Mouse (Mus musculus) gastrocnemius, adult 2 months (tissue): ENCODE data around the gene Morn1. TPM values are rescaled to one million over a fixed set of nuclear protein-coding genes. Genes with fewer than 3 reads are reported as not detected.

Source experiments
- DNase-seq: peaks from one replicate; pipeline ENCODE4 v3.0.0; 2022
- H3K27ac ChIP-seq: fragments of 200-600 bp; 2 replicates; pipeline ENCODE4 v1.8.1; 2022; ENCODE audit warnings: mild to moderate bottlenecking
- H3K4me3 ChIP-seq: fragments of 200-600 bp; 2 replicates; pipeline ENCODE4 v1.8.1; 2022; ENCODE audit warnings: mild to moderate bottlenecking, moderate library complexity
- CTCF ChIP-seq: fragments of 200-600 bp; IDR thresholded peaks from 2 replicates; pipeline ENCODE4 v1.8.1; 2022; ENCODE audit warnings: antibody characterized with exemption, mild to moderate bottlenecking, moderate library complexity
- intact Hi-C: fragments of 180-260 bp; cut with DNase I; formaldehyde crosslinking; loops from one replicate; pipeline ENCODE4 v1.15.1; 2025
- total RNA-seq, 2 experiments: library from RNA; stranded (reverse); gene quantifications; 2 replicates each; pipeline ENCODE4 v1.2.3; 2021

Gene Morn1
- total RNA-seq, 2 experiments from 2014 or later, result 1.3 TPM

GRCm38 (mm10) chr4:155184248-155185070, 98.1 kb downstream of the Morn1 start:
- DNase-seq, result no peak
- Histone ChIP-seq H3K27ac (peak overlapping the region; percentile 24; the same call in 1 of the 2 replicates), H3K4me3 (no peak overlapping the region)
- intact Hi-C loops, result loop anchor here (2.0 kb wide), 1 partner anchor 18 kb away; no protein-coding TSS in a partner anchor
- TF ChIP-seq CTCF, result no peak

GRCm38 (mm10) chr4:155185845-155186244, 99.5 kb downstream of the Morn1 start:
- TF ChIP-seq CTCF, result no peak
- intact Hi-C loops, result loop anchor here (2.0 kb wide), 1 partner anchor 17 kb away; no protein-coding TSS in a partner anchor

GRCm38 (mm10) chr4:155187192-155187674, 100.9 kb downstream of the Morn1 start:
- intact Hi-C loops, result no loop called here
- Histone ChIP-seq H3K27ac (peak overlapping the region; percentile 71), H3K4me3 (peak overlapping the region; percentile 24)
- TF ChIP-seq CTCF, result no peak
- peak; percentile 46 for DNase-seq

More at GRCm38 (mm10) chr4:155185845-155186244, 99.5 kb downstream of the Morn1 start:
- no peak for DNase-seq
- Histone ChIP-seq H3K27ac (peak overlapping the region; percentile 71), H3K4me3 (peak overlapping the region; percentile 6; the same call in 1 of the 2 replicates)

- TF ChIP-seq CTCF, result no peak
- no peak for DNase-seq
- no peak overlapping the region for H3K4me3 ChIP-seq
- intact Hi-C loops, result no loop called here
- H3K27ac ChIP-seq, result peak overlapping the region; percentile 71
These were observed 102.0 kb downstream of the Morn1 start for GRCm38 (mm10) chr4:155188341-155188740.

- TF ChIP-seq CTCF, result no peak
- no peak for DNase-seq
- peak overlapping the region; percentile 71 for H3K27ac ChIP-seq
- H3K4me3 ChIP-seq, result no peak overlapping the region
- intact Hi-C loops, result no loop called here
These were observed 102.4 kb downstream of the Morn1 start for GRCm38 (mm10) chr4:155188803-155189202.

GRCm38 (mm10) chr4:155189711-155190139, 103.3 kb downstream of the Morn1 start:
- DNase-seq, result peak; percentile 60
- peak; percentile 43 for TF ChIP-seq CTCF
- Histone ChIP-seq H3K4me3 (peak overlapping the region; percentile 29; the same call in 1 of the 2 replicates), H3K27ac (peak overlapping the region; percentile 71)
- intact Hi-C loops, result no loop called here

GRCm38 (mm10) chr4:155190275-155190674, 103.9 kb downstream of the Morn1 start:
- no peak for TF ChIP-seq CTCF
- intact Hi-C loops, result no loop called here
- H3K27ac ChIP-seq, result peak overlapping the region; percentile 71
- no peak for DNase-seq
- peak overlapping the region; percentile 29; the same call in 1 of the 2 replicates for H3K4me3 ChIP-seq

Other genes starting within 250 kb of the Morn1 start
- not detected for gene Ttc34, start 249.1 kb upstream of the Morn1 start, total RNA-seq
- gene Mmel1, start 217.0 kb upstream of the Morn1 start, total RNA-seq, result not detected
- 100 to 1,000 TPM in 1 of 2 experiments, 10 to 100 TPM in 1; 67.9 to 100 TPM for gene Fam213b, start 187.4 kb upstream of the Morn1 start, total RNA-seq
- 1 to 10 TPM; 1.1 to 2.5 TPM for gene Tnfrsf14, start 158.0 kb upstream of the Morn1 start, total RNA-seq
- not detected for gene Hes5, start 125.7 kb upstream of the Morn1 start, total RNA-seq
- gene Pank4, start 122.5 kb upstream of the Morn1 start, total RNA-seq, result 10 to 100 TPM; 33.8 to 43.6 TPM
- gene Plch2, start 29.8 kb upstream of the Morn1 start, total RNA-seq, result under 1 TPM in 1 of 2 experiments, not detected in 1; 0.38 TPM
- gene Pex10, start 19.6 kb upstream of the Morn1 start, total RNA-seq, result 10 to 100 TPM; 12.9 to 17.9 TPM
- gene Rer1, start 195 bp upstream of the Morn1 start, total RNA-seq, result 10 to 100 TPM; 54.8 to 59.3 TPM
- 10 to 100 TPM; 28.5 to 35.6 TPM for gene Ski, start 136.0 kb downstream of the Morn1 start, total RNA-seq
- gene Faap20, start 163.2 kb downstream of the Morn1 start, total RNA-seq, result 1 to 10 TPM; 4.6 to 6.1 TPM